Mouse (Mus musculus) liver, postnatal 0 days (tissue): ENCODE measurements around the gene Spata46. TPM values are rescaled to one million over a fixed set of nuclear protein-coding genes. Genes with fewer than 3 reads are reported as not detected.

Source experiments
- ATAC-seq: fragments of 200-750 bp; cut with Nextera tagmentation; 2 replicates; pipeline ENCODE4 v1.8.0; 2017; ENCODE audit warnings: mild to moderate bottlenecking, moderate library complexity
- DNase-seq: peaks from one replicate; pipeline ENCODE4 v3.0.0-alpha.2; 2016
- H3K27ac ChIP-seq: fragments of 300-500 bp; sonication (generic); 2 replicates; pipeline ENCODE4 v1.5.1; 2014; ENCODE audit warnings: antibody characterized with exemption, moderate library complexity, mild to moderate bottlenecking, low read depth
- H3K27me3 ChIP-seq: fragments of 300-500 bp; sonication (generic); 2 replicates; pipeline ENCODE4 v1.6.1; 2014; ENCODE audit warnings: low read length, control low read depth, mixed read lengths; ENCODE audit not compliant: insufficient read depth
- H3K36me3 ChIP-seq: fragments of 300-500 bp; sonication (generic); replicated peaks from 2 replicates; pipeline ENCODE4 v1.6.1; 2014; ENCODE audit warnings: mild to moderate bottlenecking, control low read depth, low read length, moderate library complexity, mixed read lengths; ENCODE audit not compliant: insufficient read depth
- H3K4me1 ChIP-seq: fragments of 300-500 bp; sonication (generic); 2 replicates; pipeline ENCODE4 v1.6.1; 2014; ENCODE audit warnings: antibody characterized with exemption, mild to moderate bottlenecking, control low read depth; ENCODE audit not compliant: insufficient read depth
- H3K4me2 ChIP-seq: fragments of 300-500 bp; sonication (generic); 2 replicates; pipeline ENCODE4 v1.6.1; 2014; ENCODE audit warnings: low read depth, mild to moderate bottlenecking, low read length, moderate library complexity, mixed read lengths
- H3K4me3 ChIP-seq: fragments of 300-500 bp; sonication (generic); 2 replicates; pipeline ENCODE4 v1.5.1; 2014; ENCODE audit warnings: low read depth, low read length
- H3K9ac ChIP-seq: fragments of 300-500 bp; sonication (generic); replicated peaks from 2 replicates; pipeline ENCODE4 v1.6.1; 2014; ENCODE audit warnings: mild to moderate bottlenecking, moderate library complexity
- H3K9me3 ChIP-seq: fragments of 300-500 bp; sonication (generic); 2 replicates; pipeline ENCODE4 v1.6.1; 2016; ENCODE audit warnings: mild to moderate bottlenecking, control low read depth, low read length, mixed read lengths
- CTCF ChIP-seq: sonication (generic); IDR thresholded peaks from 2 replicates; pipeline ENCODE4 v1.5.1; 2016; ENCODE audit warnings: antibody characterized with exemption, low read depth
- EP300 ChIP-seq: IDR thresholded peaks from 2 replicates; pipeline ENCODE4 v1.6.1; 2016; ENCODE audit warnings: antibody characterized with exemption, low read depth, mild to moderate bottlenecking
- WGBS: fragments of 180-500 bp; shearing (Covaris S2); extraction: QIAGEN DNeasy Blood & Tissue Kit; methylation state at CpG from one replicate; pipeline ENCODE4 v1.1.7; 2014; ENCODE audit not compliant: insufficient replicate concordance; 5-methylcytosine and 5-hydroxymethylcytosine counted together
- polyA plus RNA-seq: library from polyadenylated mRNA; unstranded; fragments of >200 nt; fragmentation: Nextera tagmentation; extraction: Ambion mirVana; gene quantifications from 2 replicates; pipeline ENCODE4 v1.2.1, GENCODE M21; 2015

Gene Spata46
- polyA plus RNA-seq: 0.24 and 0.48 TPM in 2 replicates

DNA sequence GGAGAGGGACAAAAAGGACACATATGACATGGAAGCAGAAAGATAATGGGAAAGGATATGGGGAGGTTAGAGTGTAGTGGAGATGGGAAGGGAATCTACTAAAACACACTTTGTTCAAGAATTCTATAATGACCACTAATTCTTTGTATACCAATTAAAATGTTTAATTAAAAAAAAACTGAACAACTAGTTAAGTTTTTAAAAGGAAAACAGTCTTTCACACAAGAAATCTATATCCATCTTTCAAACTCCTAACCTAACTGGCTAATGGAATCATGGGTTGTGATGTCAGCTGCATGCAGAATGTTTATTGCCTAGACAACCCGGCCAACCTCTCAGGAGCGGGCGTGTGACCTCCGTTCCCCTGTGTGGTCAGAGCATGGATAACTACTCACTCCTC is at the start of gene Spata46:
Gene Spata46, plus strand, starts transcription at position 301 of the 400 bp plus-strand sequence.
- no peak within 1 kb of the TSS for H3K4me3 ChIP-seq
- TF ChIP-seq CTCF: no peak
- 0 out of 2 replicates have a peak, but pooled peaks cover 2% of the 10 kb centered on the region for H3K36me3 ChIP-seq
- no peak within 1 kb of the TSS for H3K4me2 ChIP-seq
- H3K9me3 ChIP-seq: no peaks in the 10 kb centered on the region
- H3K27ac ChIP-seq: no peak within 1 kb of the TSS
- WGBS: 84% methylated on average over 4 of the region's 4 CpGs
- no peak within 1 kb of the TSS for H3K9ac ChIP-seq
- no peak for DNase-seq
- no peaks in the 10 kb centered on the region for H3K4me1 ChIP-seq
- no peaks in the 10 kb centered on the region for H3K27me3 ChIP-seq
- ATAC-seq: no peak

DNA sequence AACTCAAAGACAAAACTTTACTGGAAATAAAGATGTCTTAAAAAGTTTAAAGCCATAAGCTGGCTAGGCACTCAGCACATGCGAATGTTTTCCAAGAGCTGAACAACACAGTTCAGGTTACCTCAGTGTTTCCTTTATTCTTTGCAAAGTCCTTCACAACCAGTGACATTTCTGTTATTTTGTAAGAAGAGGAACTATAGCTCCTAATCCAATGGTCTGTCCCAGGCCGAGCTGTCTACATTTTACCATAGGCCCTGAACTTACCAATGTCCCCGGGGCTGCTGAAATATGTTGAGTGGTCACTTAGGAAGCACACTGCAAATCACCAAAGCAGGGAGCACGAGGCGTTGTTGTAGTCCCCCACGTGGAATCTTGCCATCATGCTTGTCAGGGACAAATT is 38.3 kb upstream of the Spata46 start:
- no peaks in the 10 kb centered on the region for H3K27me3 ChIP-seq
- H3K27ac ChIP-seq: no peak overlapping the region
- ATAC-seq (no peak), DNase-seq (no peak)
- no peak overlapping the region for H3K4me3 ChIP-seq
- H3K9me3 ChIP-seq: peaks cover 5% of the 10 kb centered on the region; the same call in 1 of the 2 replicates
- H3K4me2 ChIP-seq: no peak overlapping the region
- no peaks in the 10 kb centered on the region for H3K36me3 ChIP-seq
- H3K4me1 ChIP-seq: no peaks in the 10 kb centered on the region
- TF ChIP-seq CTCF: no peak
- TF ChIP-seq EP300: no peak
- H3K9ac ChIP-seq: no peak overlapping the region
- 63% methylated on average over 6 of the region's 6 CpGs for WGBS

DNA sequence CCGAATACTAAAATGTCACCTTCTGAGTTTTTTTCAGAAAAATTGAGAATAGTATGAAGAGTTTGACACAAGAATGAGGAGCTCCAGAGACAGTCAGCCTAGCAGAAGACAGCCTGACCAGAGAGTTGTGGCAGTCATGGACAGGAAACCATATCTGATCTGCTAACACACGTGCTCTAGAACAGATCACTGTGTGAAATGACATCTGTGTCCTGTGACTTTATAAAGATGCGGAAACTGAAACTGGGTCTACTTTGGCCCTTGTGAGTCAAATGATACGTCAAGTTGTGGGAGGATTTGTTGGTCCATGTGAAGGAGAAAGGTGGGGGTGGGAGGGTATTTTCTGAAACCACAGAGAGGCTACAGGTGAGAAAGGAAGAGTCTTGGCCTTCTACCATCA is 37.9 kb upstream of the Spata46 start:
- H3K27ac ChIP-seq: no peak overlapping the region
- H3K27me3 ChIP-seq: no peaks in the 10 kb centered on the region
- 58% methylated on average over 4 of the region's 4 CpGs for WGBS
- no peak for ATAC-seq
- H3K36me3 ChIP-seq: no peaks in the 10 kb centered on the region
- H3K9ac ChIP-seq: no peak overlapping the region
- H3K9me3 ChIP-seq: peaks cover 5% of the 10 kb centered on the region; the same call in 1 of the 2 replicates
- H3K4me2 ChIP-seq: no peak overlapping the region
- no peak for DNase-seq
- TF ChIP-seq CTCF (no peak), EP300 (no peak)
- H3K4me1 ChIP-seq: no peaks in the 10 kb centered on the region
- H3K4me3 ChIP-seq: no peak overlapping the region

DNA sequence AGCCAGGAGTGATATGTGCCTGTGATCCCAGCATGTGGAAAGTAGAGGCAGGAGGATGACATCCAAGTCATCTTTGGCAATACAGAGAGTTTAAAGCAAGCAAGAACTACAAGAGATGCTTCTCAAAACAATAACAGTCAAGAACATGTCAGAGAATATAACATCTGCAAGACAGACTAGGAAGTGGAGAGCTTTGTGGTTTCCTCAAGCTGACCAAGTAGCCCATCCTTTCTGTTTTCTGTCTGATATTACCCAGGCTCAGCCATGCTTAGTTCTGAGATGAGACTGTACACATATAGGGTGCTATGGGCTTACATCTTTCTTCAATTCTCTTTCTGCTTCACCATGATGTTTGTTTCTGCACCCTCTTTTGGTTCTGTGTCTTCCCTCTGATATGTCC is 35.4 kb upstream of the Spata46 start:
- H3K9ac ChIP-seq: no peak overlapping the region
- no peaks in the 10 kb centered on the region for H3K36me3 ChIP-seq
- no peaks in the 10 kb centered on the region for H3K4me1 ChIP-seq
- no peak overlapping the region for H3K4me2 ChIP-seq
- no peaks in the 10 kb centered on the region for H3K27me3 ChIP-seq
- no peak for TF ChIP-seq CTCF
- no peak for TF ChIP-seq EP300
- no peak overlapping the region for H3K27ac ChIP-seq
- H3K4me3 ChIP-seq: no peak overlapping the region
- DNase-seq (no peak), ATAC-seq (no peak)
- H3K9me3 ChIP-seq: no peaks in the 10 kb centered on the region

DNA sequence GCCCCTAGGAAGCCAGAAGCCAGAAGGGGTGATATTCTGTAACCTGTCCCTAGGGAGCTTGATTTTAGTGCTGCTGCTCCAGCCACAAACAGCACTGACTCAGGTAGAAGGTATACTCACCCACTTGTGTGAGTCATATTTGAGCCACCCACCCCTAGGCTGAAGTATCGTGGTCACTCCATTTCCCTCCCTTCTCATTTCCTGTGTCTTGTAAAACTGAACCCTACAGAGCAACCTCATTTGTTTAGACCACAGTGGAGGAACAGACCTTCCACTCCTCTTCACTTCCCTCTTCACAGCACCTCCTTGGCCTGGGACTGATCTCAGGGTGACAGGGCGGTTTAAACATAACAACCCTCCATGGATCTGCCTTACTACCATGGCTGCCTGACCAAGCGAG is 31.6 kb upstream of the Spata46 start, which contains the start of gene Sh2d1b1:
Gene Sh2d1b1, plus strand, starts transcription at position 305 of the 400 bp plus-strand sequence.
- Histone ChIP-seq H3K9ac (no peak within 1 kb of the TSS), H3K36me3 (no peaks in the 10 kb centered on the region), H3K27me3 (no peaks in the 10 kb centered on the region), H3K4me2 (no peak within 1 kb of the TSS), H3K9me3 (no peaks in the 10 kb centered on the region), H3K4me3 (no peak within 1 kb of the TSS), H3K27ac (no peak within 1 kb of the TSS), H3K4me1 (no peaks in the 10 kb centered on the region)
- no peak for TF ChIP-seq CTCF
- no peak for TF ChIP-seq EP300
- no peak for ATAC-seq
- WGBS: 63% methylated on average over 2 of the region's 3 CpGs
- DNase-seq: no peak

DNA sequence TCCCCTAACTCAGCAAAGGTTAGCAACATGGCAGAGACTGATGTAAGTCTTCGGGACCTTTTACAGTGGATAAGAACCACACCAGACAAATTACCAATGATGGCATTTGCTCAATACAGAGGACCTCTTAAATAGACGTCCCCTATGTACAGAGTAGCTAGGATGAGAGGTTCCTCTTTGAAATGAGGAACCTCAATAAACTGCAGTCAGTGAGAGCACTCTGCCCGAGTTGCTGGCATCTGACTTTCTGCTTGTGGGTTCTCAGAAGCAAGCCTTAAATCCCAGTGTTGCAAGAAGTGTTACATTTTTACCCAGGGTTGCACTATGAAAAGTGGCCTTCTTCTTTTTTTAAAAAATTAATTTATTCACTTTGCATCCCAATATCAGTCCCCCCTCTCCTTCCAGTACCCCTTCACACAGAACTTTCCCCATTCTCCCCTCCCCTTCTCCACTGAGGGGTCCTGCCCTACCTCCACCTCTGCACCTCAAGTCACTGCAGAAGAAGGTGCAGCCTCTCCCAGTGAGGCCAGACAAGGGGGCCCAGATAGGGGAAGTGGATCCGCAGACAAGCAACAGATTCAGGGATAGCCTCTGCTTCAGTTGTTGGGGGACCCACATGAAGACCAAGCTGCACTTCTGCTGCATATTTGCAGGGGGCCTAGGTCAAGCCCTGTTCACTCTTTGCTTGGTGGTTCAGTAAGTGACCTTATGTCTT is 26.0 kb upstream of the Spata46 start:
- Histone ChIP-seq H3K9me3 (no peaks in the 10 kb centered on the region), H3K36me3 (no peaks in the 10 kb centered on the region), H3K4me3 (no peak overlapping the region), H3K4me2 (no peak overlapping the region), H3K27me3 (no peaks in the 10 kb centered on the region), H3K9ac (no peak overlapping the region), H3K4me1 (peaks cover 2% of the 10 kb centered on the region; the same call in 1 of the 2 replicates), H3K27ac (peak overlapping the region; percentile 55; the same call in 1 of the 2 replicates)
- ATAC-seq (peak; percentile 66), DNase-seq (no peak)
- 32% methylated on average over 4 of the region's 4 CpGs for WGBS
- TF ChIP-seq EP300 (no peak), CTCF (no peak)
